Mouse (Mus musculus): ENCODE results near the gene Pgls.
A peak's percentile ranks its signal among the peaks of the same experiment; 100 is the strongest.

Pgls gene

GRCm38 (mm10) chr8:71569366-71570290, 22.3 kb upstream of the Pgls start:
- peak; percentile 99 for DNase-seq

- DNase-seq, result peak; percentile 100
These were observed 21.6 kb upstream of the Pgls start for GRCm38 (mm10) chr8:71570291-71570954.

DNA sequence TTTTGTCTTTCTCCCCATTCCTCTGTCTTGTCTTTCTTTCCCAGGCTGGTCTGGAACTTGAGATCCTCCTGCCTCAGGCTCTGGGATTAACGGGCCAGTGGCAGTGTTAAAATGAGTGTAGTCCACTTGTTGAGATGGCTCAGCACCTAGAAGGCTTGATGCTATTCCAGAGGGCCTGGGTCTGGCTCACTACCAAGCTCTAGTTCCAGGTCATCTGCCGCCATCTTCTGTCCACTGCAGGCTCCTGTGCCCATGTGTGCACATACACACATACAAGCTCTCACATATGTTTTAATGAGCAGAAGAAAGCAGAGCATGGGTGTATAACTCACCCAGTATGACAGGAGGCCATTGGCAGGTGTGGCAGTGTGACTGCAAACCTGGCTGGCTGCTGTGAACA, 19.9 kb upstream of the Pgls start:
- no peak for DNase-seq

GRCm38 (mm10) chr8:71572847-71573633, 18.9 kb upstream of the Pgls start:
- DNase-seq, result peak; percentile 98

DNA sequence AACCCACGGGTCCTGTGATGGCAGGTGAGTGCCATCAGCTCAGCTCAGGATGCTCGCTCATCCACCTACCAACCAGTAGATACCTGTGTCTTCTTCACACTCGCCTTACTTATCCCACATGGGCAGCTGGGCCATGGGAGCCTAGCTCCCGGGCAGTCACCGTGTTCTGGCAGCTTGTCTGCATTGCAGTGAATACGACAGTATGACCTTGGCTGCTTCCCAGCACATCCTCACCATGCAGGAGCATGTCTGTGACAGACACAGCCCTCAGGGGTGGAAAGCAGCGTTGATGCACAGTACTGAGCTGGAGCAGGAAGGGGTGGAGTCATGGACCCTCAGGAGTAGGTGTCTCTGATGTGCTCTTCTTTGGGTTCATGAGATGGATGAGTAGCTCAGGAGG, 17.6 kb upstream of the Pgls start:
- peak; percentile 94 for DNase-seq

DNA sequence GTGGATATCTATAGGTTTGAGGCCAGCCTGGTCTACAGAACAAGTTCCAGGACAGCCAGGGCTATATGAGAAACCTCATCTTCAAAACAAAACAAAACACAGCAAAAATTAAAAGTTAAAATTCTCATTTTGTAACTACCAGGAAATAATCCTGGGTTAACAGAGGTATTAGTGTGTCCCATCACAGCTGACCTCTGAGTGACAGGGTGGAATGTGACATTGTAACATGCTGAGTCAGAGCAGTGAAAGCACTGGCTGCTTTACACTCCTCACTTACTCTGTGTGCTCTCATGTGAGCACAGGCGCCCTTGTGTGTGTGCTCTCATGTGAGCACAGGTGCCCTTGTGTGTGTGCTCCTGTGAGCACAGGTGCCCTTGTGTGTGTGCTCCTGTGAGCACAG, 17.0 kb upstream of the Pgls start:
- DNase-seq, result no peak

DNA sequence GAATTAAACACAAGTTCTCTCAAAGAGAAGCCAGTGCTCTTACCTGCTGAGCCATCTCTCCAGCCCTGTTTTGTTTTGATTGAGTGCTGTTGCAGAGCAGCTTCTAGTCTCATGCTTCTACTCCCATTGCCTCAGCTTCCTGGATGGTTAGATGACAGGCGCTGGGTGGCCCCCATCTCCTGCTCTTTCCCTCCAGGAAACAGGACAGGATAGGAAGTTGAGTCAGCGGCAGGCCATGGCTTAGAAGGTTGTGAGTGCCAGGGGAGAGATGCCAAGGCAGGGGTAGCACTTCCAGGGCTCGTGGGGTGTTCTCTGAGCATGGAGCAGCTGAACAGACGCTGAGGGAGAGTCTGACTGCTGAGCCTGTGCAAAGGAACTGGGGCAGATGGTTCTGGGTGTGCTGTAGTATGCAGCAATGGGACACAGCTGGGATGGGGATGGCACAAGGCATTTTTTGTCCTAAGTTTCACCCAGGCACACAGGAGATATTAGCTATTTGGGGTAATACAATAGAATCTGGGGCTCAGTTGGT, 14.1 kb upstream of the Pgls start:
- no peak for DNase-seq

- no peak for DNase-seq
These were observed 13.0 kb upstream of the Pgls start for GRCm38 (mm10) chr8:71579009-71579408.

GRCm38 (mm10) chr8:71579476-71579875, 12.5 kb upstream of the Pgls start:
- DNase-seq, result peak; percentile 97

DNA sequence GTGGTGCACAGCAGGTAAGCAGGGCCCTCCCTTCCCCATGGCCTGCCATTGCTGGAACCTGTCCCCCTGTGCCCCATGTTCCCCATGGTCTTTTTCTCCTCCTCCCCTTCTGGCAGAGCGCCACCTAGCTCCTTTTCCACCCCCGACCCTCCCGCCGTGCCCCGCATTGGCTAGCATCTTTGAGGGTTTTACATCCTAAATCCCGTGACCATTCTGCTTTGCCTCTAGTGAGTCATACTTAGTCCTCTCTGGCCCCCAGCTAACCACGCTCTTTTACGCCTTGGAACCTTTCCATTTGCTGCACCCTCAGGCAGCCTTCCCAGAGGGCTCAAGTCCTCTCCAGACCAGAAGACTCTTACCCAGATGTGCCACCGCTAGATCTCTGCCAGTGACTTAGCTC, 11.8 kb upstream of the Pgls start:
- DNase-seq, result no peak

DNA sequence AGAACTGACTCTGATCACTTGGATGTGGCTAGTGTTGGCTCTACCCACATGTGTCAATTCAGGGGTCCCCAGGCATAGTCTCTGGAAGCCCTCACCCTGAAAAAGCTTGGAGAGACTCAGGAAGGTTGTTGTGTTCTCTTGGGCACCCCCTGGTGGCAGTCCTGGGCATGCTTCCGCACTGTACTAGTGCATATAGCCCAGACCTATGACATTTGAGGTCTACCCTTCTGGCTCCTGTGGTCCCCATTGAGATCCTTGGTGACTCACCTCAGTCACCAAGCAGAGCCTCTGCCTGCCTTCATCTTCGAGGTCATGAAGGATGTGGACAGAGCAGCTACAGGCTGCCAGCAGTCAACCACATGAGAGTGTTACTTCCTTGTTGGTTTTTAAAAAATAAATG, 5.1 kb upstream of the Pgls start:
- DNase-seq, result no peak

GRCm38 (mm10) chr8:71588762-71589161, 3.2 kb upstream of the Pgls start:
- no peak for DNase-seq

DNA sequence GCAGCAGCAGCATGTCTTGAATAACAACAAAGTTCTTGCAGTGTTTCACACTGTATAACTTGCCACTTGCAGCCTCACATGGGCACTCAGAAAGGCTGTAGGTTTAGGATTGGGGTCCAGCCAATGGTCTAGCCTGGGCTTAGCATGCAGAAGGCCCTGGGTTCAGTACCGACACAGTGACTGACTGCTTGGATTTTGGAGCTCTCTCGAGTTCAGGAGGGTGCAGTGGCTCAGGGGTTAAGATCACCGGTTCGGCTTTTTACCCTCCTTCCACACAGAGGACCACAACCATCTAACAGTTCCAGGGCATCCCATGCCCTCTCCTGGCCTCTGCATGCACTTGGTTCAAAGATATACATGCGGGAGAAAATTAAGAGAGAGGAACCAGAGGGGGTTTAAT, 959 bp upstream of the Pgls start:
- DNase-seq, result peak; percentile 92

- peak; percentile 99 for DNase-seq
These were observed 596 bp downstream of the Pgls start for GRCm38 (mm10) chr8:71592374-71593170.

GRCm38 (mm10) chr8:71593556-71594323, 1.8 kb downstream of the Pgls start:
- DNase-seq, result peak; percentile 93

- DNase-seq, result no peak
These were observed 2.3 kb downstream of the Pgls start for GRCm38 (mm10) chr8:71594324-71594722.

DNA sequence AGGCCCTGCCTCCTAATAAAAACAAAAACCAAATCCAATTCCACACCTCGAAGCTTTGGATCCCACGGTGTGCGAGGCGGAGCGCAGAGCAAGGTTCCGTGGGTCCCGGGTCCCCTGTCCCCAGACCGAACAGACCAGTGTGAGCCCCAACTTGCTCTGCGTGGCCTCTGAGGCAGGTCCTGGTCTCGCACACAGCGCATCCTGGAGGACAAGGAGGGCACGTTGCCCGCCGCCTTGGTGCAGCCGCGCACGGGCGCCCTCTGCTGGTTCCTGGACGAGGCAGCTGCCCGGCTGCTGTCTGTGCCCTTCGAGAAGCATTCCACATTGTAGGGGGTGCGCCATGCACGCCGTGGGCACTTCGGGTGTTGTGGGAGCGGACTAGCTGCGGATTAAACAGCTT, 3.9 kb downstream of the Pgls start:
- DNase-seq, result peak; percentile 98

DNA sequence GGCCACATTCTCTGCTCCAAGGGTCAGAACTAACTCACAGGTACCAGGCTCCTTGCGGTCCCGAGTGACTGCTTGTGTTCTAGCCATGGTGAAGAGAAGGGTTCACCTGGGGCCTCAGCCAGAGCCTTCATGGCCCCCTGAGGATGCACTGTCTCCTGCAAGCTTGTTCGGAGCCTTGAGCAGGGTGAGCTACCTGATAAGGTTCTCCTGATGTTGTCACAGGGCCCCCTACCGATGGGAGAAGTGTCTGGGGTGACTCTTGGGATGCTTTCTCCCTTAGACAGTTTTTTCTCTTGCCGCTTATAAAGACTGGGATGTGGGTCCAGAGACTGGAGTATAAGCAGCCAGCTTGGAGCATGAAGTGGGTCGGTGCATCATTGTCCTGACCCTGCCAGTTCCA, 4.4 kb downstream of the Pgls start:
- no peak for DNase-seq

DNA sequence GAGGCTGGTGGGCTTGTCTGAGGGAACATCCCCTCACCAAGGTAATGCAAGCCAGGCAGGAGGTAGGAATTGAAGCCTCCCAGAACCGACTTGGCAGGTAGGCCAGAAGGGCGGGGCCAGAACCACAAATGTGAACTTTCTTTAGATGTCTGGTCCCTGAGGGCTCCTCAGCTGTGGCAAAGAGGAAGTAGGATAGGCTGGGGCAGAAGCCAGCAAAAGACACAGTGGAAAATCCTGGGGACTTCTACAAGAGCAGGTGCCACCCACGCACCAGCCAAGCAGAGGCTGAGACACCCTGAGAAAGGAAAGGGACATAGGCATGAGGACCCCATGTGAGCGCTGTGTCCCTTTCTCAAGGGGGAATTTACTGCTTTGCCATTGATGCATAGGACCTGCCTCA, 4.8 kb downstream of the Pgls start:
- DNase-seq, result peak; percentile 93

- peak; percentile 89 for DNase-seq
These were observed 5.5 kb downstream of the Pgls start, which contains the start of gene Fam129c for GRCm38 (mm10) chr8:71597451-71597850. Gene Fam129c (plus strand): TSS chr8:71597648.

DNA sequence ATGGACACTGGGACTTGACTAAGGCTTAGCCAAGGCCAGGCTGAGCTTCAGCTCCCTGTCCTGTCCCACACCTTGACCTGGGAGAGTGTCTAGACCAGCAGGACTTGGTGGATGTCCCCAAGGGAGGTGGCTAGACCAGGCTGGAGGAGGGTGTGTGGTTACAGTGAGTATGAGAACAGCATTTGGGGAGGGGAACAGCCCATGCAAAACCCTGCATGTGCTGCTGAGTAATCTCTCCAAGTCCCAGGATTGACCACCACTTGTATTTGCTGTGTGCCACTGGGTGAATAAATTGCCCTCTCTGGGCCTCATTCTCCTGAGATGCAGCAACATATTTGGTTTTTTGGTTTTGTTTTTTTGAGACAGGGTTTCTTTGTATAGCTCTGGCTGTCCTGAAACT, 6.4 kb downstream of the Pgls start:
- DNase-seq, result peak; percentile 87

Data from heart, adult 11 months (tissue).